Mouse (Mus musculus) intestine, embryonic 16.5 days (tissue): ENCODE results near the gene Foxn3. TPM values are rescaled to one million over a fixed set of nuclear protein-coding genes. Genes with fewer than 3 reads are reported as not detected.

Source experiments
- ATAC-seq: fragments of 200-750 bp; cut with Nextera tagmentation; 2 replicates; pipeline ENCODE4 v1.8.0; 2017; ENCODE audit warnings: moderate TSS enrichment, moderate library complexity
- H3K27ac ChIP-seq: fragments of 300-500 bp; sonication (generic); 2 replicates; pipeline ENCODE4 v1.5.1; 2014; ENCODE audit warnings: mild to moderate bottlenecking, low read length
- H3K27me3 ChIP-seq: fragments of 300-500 bp; sonication (generic); replicated peaks from 2 replicates; pipeline ENCODE4 v1.6.1; 2014; ENCODE audit warnings: low read length, control low read depth, mixed read lengths; ENCODE audit not compliant: control insufficient read depth, insufficient read depth
- H3K36me3 ChIP-seq: fragments of 300-500 bp; sonication (generic); 2 replicates; pipeline ENCODE4 v1.6.1; 2014; ENCODE audit warnings: low read length, control low read depth; ENCODE audit not compliant: control insufficient read depth, insufficient read depth
- H3K4me1 ChIP-seq: fragments of 300-500 bp; sonication (generic); 2 replicates; pipeline ENCODE4 v1.6.1; 2014; ENCODE audit warnings: low read length, control low read depth, mixed read lengths; ENCODE audit not compliant: control insufficient read depth, insufficient read depth
- H3K4me2 ChIP-seq: fragments of 300-500 bp; sonication (generic); 2 replicates; pipeline ENCODE4 v1.6.1; 2014; ENCODE audit warnings: low read depth, low read length, control low read depth
- H3K4me3 ChIP-seq: fragments of 300-500 bp; sonication (generic); 2 replicates; pipeline ENCODE4 v1.5.1; 2014; ENCODE audit warnings: mild to moderate bottlenecking, low read length
- H3K9ac ChIP-seq: fragments of 300-500 bp; sonication (generic); 2 replicates; pipeline ENCODE4 v1.6.1; 2014; ENCODE audit warnings: low read depth, low read length
- H3K9me3 ChIP-seq: fragments of 300-500 bp; sonication (generic); 2 replicates; pipeline ENCODE4 v1.6.1; 2016; ENCODE audit warnings: low read length, control low read depth; ENCODE audit not compliant: control insufficient read depth
- WGBS: fragments of 180-500 bp; shearing (Covaris S2); extraction: QIAGEN DNeasy Blood & Tissue Kit; methylation state at CpG from one replicate; pipeline ENCODE4 v1.1.7; 2014; 5-methylcytosine and 5-hydroxymethylcytosine counted together
- polyA plus RNA-seq: library from polyadenylated mRNA; unstranded; fragments of >200 nt; fragmentation: Nextera tagmentation; extraction: Ambion mirVana; gene quantifications from 2 replicates; pipeline ENCODE4 v1.2.1, GENCODE M21; 2015

Foxn3 gene
- polyA plus RNA-seq, 1 experiment from 2014 or later: 43.0 TPM

DNA sequence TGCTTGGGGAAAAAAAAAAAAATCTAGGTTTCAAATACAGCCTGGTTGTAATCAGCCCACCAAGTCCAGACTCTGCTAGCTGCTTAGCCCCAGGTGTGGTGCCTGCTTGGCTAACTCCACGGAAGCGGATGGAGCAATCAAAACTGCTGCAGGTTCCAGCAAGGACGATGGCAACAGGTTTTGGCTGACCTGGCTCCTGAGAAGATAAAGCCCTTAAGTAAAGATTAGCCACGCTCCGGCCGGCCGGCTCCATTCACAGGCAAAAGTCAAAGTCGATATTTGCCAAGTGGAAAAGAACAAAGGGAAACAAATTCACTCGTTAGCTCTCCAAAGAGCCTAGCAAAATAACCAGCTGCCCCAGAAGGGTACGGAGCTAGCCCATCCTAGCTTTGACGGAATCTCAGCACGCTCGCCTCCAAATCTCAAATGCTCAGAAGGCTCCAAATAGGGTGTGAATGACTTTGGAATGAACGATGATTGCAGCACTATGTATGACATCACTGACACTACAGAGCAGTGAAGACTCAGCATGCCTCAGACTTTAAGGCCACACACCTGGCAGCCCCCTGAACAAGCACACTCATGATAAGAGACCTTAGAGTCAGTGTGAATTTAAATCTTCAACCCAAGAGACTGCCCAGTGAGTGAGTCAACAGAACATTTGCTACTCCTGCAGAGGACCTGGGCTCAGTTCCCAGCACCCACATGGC, 137.0 kb downstream of the Foxn3 start:
- Histone ChIP-seq H3K9me3 (no peaks in the 10 kb centered on the region), H3K36me3 (no peaks in the 10 kb centered on the region), H3K4me2 (no peak overlapping the region), H3K4me1 (peaks cover 5% of the 10 kb centered on the region; the same call in 1 of the 2 replicates), H3K9ac (peak overlapping the region; percentile 9; the same call in 1 of the 2 replicates), H3K4me3 (no peak overlapping the region), H3K27me3 (no peaks in the 10 kb centered on the region), H3K27ac (no peak overlapping the region)
- peak; percentile 77 for ATAC-seq
- 50% methylated on average over 14 of the region's 14 CpGs for WGBS

DNA sequence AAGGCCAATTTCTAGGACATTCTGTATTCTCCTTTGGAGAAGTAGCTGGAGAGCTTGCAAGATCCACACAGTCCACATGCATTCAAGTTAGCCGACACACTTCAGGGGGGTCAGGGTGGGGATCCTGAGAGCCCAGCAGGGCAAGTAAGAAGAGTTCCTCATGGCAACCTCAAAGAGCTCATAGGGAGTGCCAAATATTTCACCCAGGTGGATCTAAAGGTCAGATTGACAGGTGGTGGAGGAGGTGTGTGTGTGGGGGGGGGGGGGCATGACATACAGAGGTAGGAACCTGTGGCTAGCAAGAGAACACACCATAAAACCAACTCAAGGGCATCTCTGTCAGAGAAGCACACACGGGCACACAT, 144.0 kb downstream of the Foxn3 start:
- Histone ChIP-seq H3K4me3 (no peak overlapping the region), H3K9ac (no peak overlapping the region), H3K4me2 (no peak overlapping the region), H3K9me3 (no peaks in the 10 kb centered on the region), H3K36me3 (no peaks in the 10 kb centered on the region), H3K4me1 (peaks cover 11% of the 10 kb centered on the region), H3K27me3 (no peaks in the 10 kb centered on the region), H3K27ac (peak overlapping the region; percentile 87)
- peak; percentile 67 for ATAC-seq
- WGBS: 43% methylated on average over 2 of the region's 2 CpGs

DNA sequence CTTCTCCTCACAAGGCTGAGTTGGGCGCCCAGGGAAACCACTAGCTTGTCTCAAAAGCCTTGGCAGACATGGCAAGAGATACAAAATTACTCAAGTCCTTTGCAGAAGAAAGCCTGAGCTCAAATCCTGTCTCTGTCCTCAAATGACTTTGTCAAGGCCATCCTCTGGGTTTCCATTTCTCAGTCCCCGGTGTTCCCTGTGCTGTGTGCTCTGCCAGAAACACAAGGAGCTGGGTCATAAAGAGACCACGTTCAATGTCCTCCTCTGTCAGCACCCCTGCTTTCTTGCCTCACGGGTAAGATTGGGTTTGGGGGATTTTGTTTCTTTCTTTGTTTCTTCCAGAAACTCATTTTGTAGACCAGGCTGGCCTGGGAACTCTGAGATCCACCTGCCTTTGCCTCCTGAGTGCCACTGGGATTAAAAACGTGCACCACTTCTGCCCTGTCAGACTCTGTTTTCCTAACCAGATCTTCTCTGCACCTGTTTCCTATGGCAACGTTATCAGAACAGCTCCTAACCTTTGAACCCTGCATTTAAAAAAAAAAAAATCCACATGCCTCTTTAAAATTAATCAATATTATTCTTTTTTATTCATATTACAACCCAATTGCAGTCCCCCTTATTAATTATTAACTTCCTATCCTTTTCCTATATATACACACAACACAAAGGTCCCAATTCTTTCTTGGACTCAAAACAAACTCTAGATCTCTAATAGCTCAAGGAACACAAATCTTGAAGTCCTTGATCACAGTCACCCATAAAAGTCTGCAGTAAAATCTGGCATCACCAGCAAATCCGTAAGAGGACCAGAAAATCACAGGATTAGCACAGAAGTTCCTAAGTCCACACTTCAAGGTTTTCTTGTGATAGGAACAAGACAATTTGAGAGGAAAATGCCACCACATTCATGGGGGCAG, 144.6 kb downstream of the Foxn3 start:
- Histone ChIP-seq H3K4me1 (peaks cover 11% of the 10 kb centered on the region), H3K9ac (no peak overlapping the region), H3K36me3 (no peaks in the 10 kb centered on the region), H3K27me3 (no peaks in the 10 kb centered on the region), H3K4me3 (no peak overlapping the region), H3K9me3 (no peaks in the 10 kb centered on the region), H3K27ac (peak overlapping the region; percentile 87), H3K4me2 (0 out of 2 replicates have a peak overlapping the region, but pooled peaks have one; percentile 28)
- WGBS: 49% methylated on average over 7 of the region's 7 CpGs
- peak; percentile 84 for ATAC-seq

GRCm38 (mm10) chr12:99417885-99418284, 145.5 kb downstream of the Foxn3 start:
- no peak overlapping the region for H3K4me2 ChIP-seq
- H3K9me3 ChIP-seq: no peaks in the 10 kb centered on the region
- H3K36me3 ChIP-seq: no peaks in the 10 kb centered on the region
- no peak overlapping the region for H3K9ac ChIP-seq
- 55% methylated on average over 9 of the region's 9 CpGs for WGBS
- H3K4me1 ChIP-seq: peaks cover 11% of the 10 kb centered on the region
- H3K27me3 ChIP-seq: no peaks in the 10 kb centered on the region
- ATAC-seq: no peak
- H3K4me3 ChIP-seq: no peak overlapping the region
- peak overlapping the region; percentile 69; the same call in 1 of the 2 replicates for H3K27ac ChIP-seq

- no peaks in the 10 kb centered on the region for H3K27me3 ChIP-seq
- H3K36me3 ChIP-seq: no peaks in the 10 kb centered on the region
- ATAC-seq: no peak
- H3K4me3 ChIP-seq: no peak overlapping the region
- no peak overlapping the region for H3K9ac ChIP-seq
- no peak overlapping the region for H3K27ac ChIP-seq
- no peak overlapping the region for H3K4me2 ChIP-seq
- peaks cover 19% of the 10 kb centered on the region for H3K4me1 ChIP-seq
- WGBS: 66% methylated on average over 5 of the region's 5 CpGs
- no peaks in the 10 kb centered on the region for H3K9me3 ChIP-seq
Observed at GRCm38 (mm10) chr12:99415538-99415937, 147.8 kb downstream of the Foxn3 start.

DNA sequence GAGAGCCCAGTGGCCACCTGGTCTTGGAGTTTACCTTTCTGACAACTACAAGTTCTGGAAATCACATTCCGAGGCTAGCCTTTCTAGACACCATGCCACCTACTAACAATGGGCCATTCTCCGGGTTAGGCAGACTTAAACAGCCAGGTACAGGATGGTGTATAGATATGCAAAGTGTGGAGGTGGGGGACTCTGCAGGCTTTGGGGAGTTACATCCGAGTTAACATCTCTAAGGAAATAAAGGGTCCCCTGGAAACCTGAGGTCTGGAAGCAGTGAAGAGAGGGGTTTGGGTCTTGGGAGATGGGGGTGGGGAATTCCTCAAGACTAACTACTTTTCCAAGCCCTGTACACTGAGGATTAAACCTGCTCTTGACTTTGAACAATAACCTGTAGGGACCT, 150.9 kb downstream of the Foxn3 start:
- no peak overlapping the region for H3K4me3 ChIP-seq
- WGBS: 63% methylated on average over 3 of the region's 3 CpGs
- no peaks in the 10 kb centered on the region for H3K9me3 ChIP-seq
- 0 out of 2 replicates have a peak, but pooled peaks have one; percentile 17 for ATAC-seq
- H3K4me2 ChIP-seq: no peak overlapping the region
- H3K27me3 ChIP-seq: no peaks in the 10 kb centered on the region
- no peaks in the 10 kb centered on the region for H3K36me3 ChIP-seq
- no peak overlapping the region for H3K27ac ChIP-seq
- no peak overlapping the region for H3K9ac ChIP-seq
- H3K4me1 ChIP-seq: peaks cover 21% of the 10 kb centered on the region; the same call in 1 of the 2 replicates

DNA sequence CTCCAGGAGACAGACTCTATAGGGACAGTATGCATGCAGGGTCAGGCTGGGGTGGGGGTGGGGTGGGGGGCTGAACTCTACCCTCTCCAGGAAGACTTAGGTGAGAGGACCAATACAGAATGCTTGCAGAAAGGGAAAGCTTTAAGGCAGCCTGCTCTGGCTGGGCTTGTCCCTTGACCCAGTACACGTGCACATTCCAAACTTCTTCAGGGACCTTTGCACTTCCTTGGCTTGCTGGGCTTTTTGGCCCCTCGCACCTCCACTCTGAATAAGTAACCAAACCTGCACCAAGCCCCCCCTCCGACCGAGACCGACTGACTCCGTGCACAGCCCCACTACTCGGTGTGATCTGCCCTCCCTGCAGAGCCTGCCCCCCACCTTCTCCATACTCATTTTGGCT, 151.3 kb downstream of the Foxn3 start:
- Histone ChIP-seq H3K27ac (no peak overlapping the region), H3K36me3 (no peaks in the 10 kb centered on the region), H3K4me3 (no peak overlapping the region), H3K9me3 (no peaks in the 10 kb centered on the region), H3K4me2 (peak overlapping the region; percentile 9; the same call in 1 of the 2 replicates), H3K9ac (no peak overlapping the region), H3K27me3 (no peaks in the 10 kb centered on the region), H3K4me1 (peaks cover 23% of the 10 kb centered on the region; the same call in 1 of the 2 replicates)
- ATAC-seq: peak; percentile 58
- WGBS: 37% methylated on average over 7 of the region's 7 CpGs

- no peaks in the 10 kb centered on the region for H3K27me3 ChIP-seq
- WGBS: 50% methylated on average over 3 of the region's 3 CpGs
- H3K4me1 ChIP-seq: peaks cover 29% of the 10 kb centered on the region
- 0 out of 2 replicates have a peak, but pooled peaks cover under 1% of the 10 kb centered on the region for H3K9me3 ChIP-seq
- H3K36me3 ChIP-seq: no peaks in the 10 kb centered on the region
- H3K9ac ChIP-seq: no peak overlapping the region
- no peak overlapping the region for H3K27ac ChIP-seq
- ATAC-seq: no peak
- no peak overlapping the region for H3K4me2 ChIP-seq
- H3K4me3 ChIP-seq: no peak overlapping the region
Observed at GRCm38 (mm10) chr12:99408651-99409050, 154.7 kb downstream of the Foxn3 start.

GRCm38 (mm10) chr12:99408089-99408488, 155.3 kb downstream of the Foxn3 start:
- 0 out of 2 replicates have a peak, but pooled peaks cover 3% of the 10 kb centered on the region for H3K9me3 ChIP-seq
- H3K36me3 ChIP-seq: no peaks in the 10 kb centered on the region
- peaks cover 29% of the 10 kb centered on the region for H3K4me1 ChIP-seq
- no peak overlapping the region for H3K4me2 ChIP-seq
- 73% methylated on average over 16 of the region's 16 CpGs for WGBS
- no peak overlapping the region for H3K27ac ChIP-seq
- H3K4me3 ChIP-seq: no peak overlapping the region
- H3K27me3 ChIP-seq: no peaks in the 10 kb centered on the region
- no peak overlapping the region for H3K9ac ChIP-seq
- no peak for ATAC-seq
